Mouse (Mus musculus) G1E (cell line): Measurements from ENCODE around the gene Fev.

Experiments used
- CTCF ChIP-seq: IDR thresholded peaks from 2 replicates; pipeline ENCODE4 v1.5.1; 2012; ENCODE audit warnings: low read depth, low read length, inconsistent platforms, mixed read lengths
- GATA1 ChIP-seq: IDR thresholded peaks from 2 replicates; pipeline ENCODE4 v1.6.1; 2012; ENCODE audit warnings: borderline replicate concordance, low read length, inconsistent platforms, mixed read lengths
- GATA2 ChIP-seq: IDR thresholded peaks from 2 replicates; pipeline ENCODE4 v1.6.1; 2012; ENCODE audit warnings: low read depth, low read length, inconsistent platforms, borderline replicate concordance
- POLR2AphosphoS5 ChIP-seq: IDR thresholded peaks from 2 replicates; pipeline ENCODE4 v1.6.1; 2012; ENCODE audit warnings: low read depth, low read length, inconsistent platforms; ENCODE audit not compliant: insufficient replicate concordance
- TAL1 ChIP-seq: conservative IDR thresholded peaks from 2 replicates; pipeline ENCODE4 v1.6.1; 2012; ENCODE audit warnings: low read depth, low read length, inconsistent platforms, mixed read lengths

DNA sequence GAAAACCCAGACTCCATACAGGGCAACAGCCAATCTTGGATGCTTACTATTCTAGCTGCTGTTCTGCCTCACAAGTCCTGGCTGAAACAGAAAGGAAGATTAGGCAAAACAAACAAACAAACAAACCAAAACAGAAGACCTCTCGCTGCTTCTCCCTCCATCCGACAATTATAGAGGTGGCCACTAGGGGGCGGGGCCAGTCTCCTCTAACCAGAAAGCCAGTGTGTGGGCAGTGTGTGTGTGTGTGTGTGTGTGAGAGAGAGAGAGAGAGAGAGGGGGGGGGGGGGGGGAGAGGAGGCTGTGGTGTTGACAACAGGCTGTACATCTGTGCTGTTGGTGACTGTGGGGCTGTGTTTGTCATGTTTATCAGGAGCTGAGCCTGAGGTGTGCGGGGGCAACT, 9.7 kb upstream of the Fev start:
- TF ChIP-seq CTCF = peak; percentile 63
- no peak for TF ChIP-seq GATA1
- no peak for TF ChIP-seq TAL1
- TF ChIP-seq POLR2AphosphoS5 = no peak
- TF ChIP-seq GATA2 = no peak
